ENCODE assay signal across 8 mouse cellular contexts in the genomic region with DNA sequence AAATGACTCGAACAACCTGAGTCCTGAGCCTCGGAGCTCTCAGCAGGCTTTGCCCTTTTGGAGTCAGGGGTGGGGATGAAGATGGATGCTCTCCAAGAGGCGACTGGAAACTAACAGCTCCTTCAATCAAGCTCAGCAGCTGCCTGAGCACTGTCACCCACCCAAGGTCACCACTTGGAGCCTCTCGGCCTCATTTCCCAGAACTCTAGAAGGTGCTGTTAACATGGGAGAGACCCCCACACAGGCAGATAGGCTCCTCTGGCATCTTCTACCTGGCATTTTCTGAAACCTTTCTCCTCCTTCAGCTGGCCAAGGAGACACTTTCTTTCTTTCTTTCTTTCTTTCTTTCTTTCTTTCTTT.
DNase-seq lines count a peak whose midpoint lies in the region; ATAC-seq and TF ChIP-seq lines count a peak whose summit lies in the region.

No protein-coding gene starts in this region.

- 0 out of 2 replicates have a peak, but pooled peaks cover 2% of the 10 kb centered on the region for H3K27me3 ChIP-seq in heart, embryonic 12.5 days (replicated peaks)
- peaks cover 5% of the 10 kb centered on the region; the same call in 1 of the 2 replicates for H3K27me3 ChIP-seq in E14TG2a.4 (ENCODE audit: insufficient read depth, low read length)
- no peaks in the 10 kb centered on the region for H3K27me3 ChIP-seq in forebrain, embryonic 16.5 days (replicated peaks; ENCODE audit: control insufficient read depth, insufficient read depth, low read length)
- no peaks in the 10 kb centered on the region for H3K27me3 ChIP-seq in liver, embryonic 14.5 days (ENCODE audit: control insufficient read depth, insufficient read depth, low read length)

- no peaks in the 10 kb centered on the region for H3K9me3 ChIP-seq in heart, embryonic 12.5 days (replicated peaks)
- no peaks in the 10 kb centered on the region for H3K9me3 ChIP-seq in E14TG2a.4 (ENCODE audit: low read length)
- H3K9me3 ChIP-seq in forebrain, embryonic 16.5 days (ENCODE audit: control insufficient read depth, low read length), result no peaks in the 10 kb centered on the region
- no peaks in the 10 kb centered on the region for H3K9me3 ChIP-seq in liver, embryonic 14.5 days (ENCODE audit: control insufficient read depth, low read length)

- no peak for DNase-seq in heart, adult 8-10 months (ENCODE audit: low spot score)
- no peak for DNase-seq in liver, embryonic 14.5 days (ENCODE audit: low read depth in 3 of 3, low spot score in 3 of 3)
- no peak for DNase-seq in cerebellum, postnatal 36 days
- no peak for DNase-seq in kidney, adult 18-20 months
- no peak for DNase-seq in right cerebral cortex, postnatal 25 days

- no peak overlapping the region for H3K9ac ChIP-seq in heart, embryonic 12.5 days
- H3K9ac ChIP-seq in forebrain, embryonic 16.5 days (replicated peaks; ENCODE audit: low read depth, low read length), result 0 out of 2 replicates have a peak overlapping the region, but pooled peaks have one; percentile 5
- peak overlapping the region; percentile 49 for H3K9ac ChIP-seq in liver, embryonic 14.5 days (replicated peaks)

- 15% methylated on average over 4 of the region's 4 CpGs for WGBS in heart, embryonic 12.5 days
- 27% methylated on average over 4 of the region's 4 CpGs for WGBS in forebrain, embryonic 16.5 days
- WGBS in liver, embryonic 14.5 days (ENCODE audit: insufficient replicate concordance), result 7% methylated on average over 4 of the region's 4 CpGs

- peaks cover 12% of the 10 kb centered on the region for H3K4me1 ChIP-seq in heart, embryonic 12.5 days (replicated peaks)
- peaks cover 38% of the 10 kb centered on the region for H3K4me1 ChIP-seq in E14TG2a.4 (replicated peaks; ENCODE audit: low read depth, low read length)
- H3K4me1 ChIP-seq in forebrain, embryonic 16.5 days (replicated peaks; ENCODE audit: control insufficient read depth, insufficient read depth, low read length), result peaks cover 11% of the 10 kb centered on the region
- H3K4me1 ChIP-seq in liver, embryonic 14.5 days (replicated peaks; ENCODE audit: control insufficient read depth in 2 of 2, insufficient read depth in 2 of 2, low read length in 1 of 2), result peaks cover 31 to 46% of the 10 kb centered on the region in 2 experiments

- TF ChIP-seq EP300 in liver, embryonic 14.5 days (IDR thresholded peaks at IDR 0.05; ENCODE audit: low read depth), result no peak

- H3K4me2 ChIP-seq in heart, embryonic 12.5 days, result peak overlapping the region; percentile 49
- H3K4me2 ChIP-seq in forebrain, embryonic 16.5 days (ENCODE audit: low read length), result no peak overlapping the region
- H3K4me2 ChIP-seq in liver, embryonic 14.5 days (ENCODE audit: low read depth), result peak overlapping the region; percentile 64

- no peak overlapping the region for H3K4me3 ChIP-seq in heart, embryonic 12.5 days
- H3K4me3 ChIP-seq in E14TG2a.4 (replicated peaks; ENCODE audit: low read length), result peak overlapping the region; percentile 35; the same call in 1 of the 2 replicates
- H3K4me3 ChIP-seq in forebrain, embryonic 16.5 days (replicated peaks; ENCODE audit: low read length), result no peak overlapping the region
- H3K4me3 ChIP-seq in liver, embryonic 14.5 days (ENCODE audit: insufficient read depth in 1 of 2, low read depth in 2 of 2, low read length in 2 of 2), result peak overlapping the region; percentile 20 to 24; a peak in 3 of 4 replicates

- no peak overlapping the region; the same call in 1 of the 2 replicates for H3K27ac ChIP-seq in heart, embryonic 12.5 days (ENCODE audit: poor library complexity, severe bottlenecking)
- no peak overlapping the region for H3K27ac ChIP-seq in forebrain, embryonic 16.5 days (ENCODE audit: low read length)
- H3K27ac ChIP-seq in liver, embryonic 14.5 days, result peak overlapping the region; percentile 80

- ATAC-seq in heart, embryonic 12.5 days (ENCODE audit: insufficient number of reproducible peaks, low FRiP score), result no peak; the same call in 1 of the 2 replicates
- peak; percentile 15; the same call in 1 of the 2 replicates for ATAC-seq in forebrain, embryonic 16.5 days
- peak; percentile 44 for ATAC-seq in liver, embryonic 14.5 days (ENCODE audit: insufficient read depth)

- no peaks in the 10 kb centered on the region for H3K36me3 ChIP-seq in heart, embryonic 12.5 days
- H3K36me3 ChIP-seq in E14TG2a.4 (ENCODE audit: insufficient read depth, low read length), result no peaks in the 10 kb centered on the region
- no peaks in the 10 kb centered on the region for H3K36me3 ChIP-seq in forebrain, embryonic 16.5 days (ENCODE audit: control insufficient read depth, insufficient read depth)
- H3K36me3 ChIP-seq in liver, embryonic 14.5 days (replicated peaks; ENCODE audit: control insufficient read depth, insufficient read depth, low read depth), result no peaks in the 10 kb centered on the region

- no peak for TF ChIP-seq CTCF in E14TG2a.4 (conservative IDR thresholded peaks at IDR 0.05; ENCODE audit: low read length)
- no peak for TF ChIP-seq CTCF in liver, embryonic 14.5 days (IDR thresholded peaks at IDR 0.05; ENCODE audit: low read depth)

Comparison
In these comparisons a context has a peak if more than half of its experiments do, and no peak if none do; other contexts are left out.
1. H3K4me3 ChIP-seq: peak in E14TG2a.4 (single experiment) and liver, embryonic 14.5 days (2 of 2); none in heart, embryonic 12.5 days (single experiment) and forebrain, embryonic 16.5 days (single experiment).